Mouse (Mus musculus) liver, postnatal 0 days (tissue): ENCODE data around the gene Kif26b.

Experiments
- CTCF ChIP-seq: sonication (generic); IDR thresholded peaks from 2 replicates; pipeline ENCODE4 v1.5.1; 2016; ENCODE audit warnings: antibody characterized with exemption, low read depth
- EP300 ChIP-seq: IDR thresholded peaks from 2 replicates; pipeline ENCODE4 v1.6.1; 2016; ENCODE audit warnings: antibody characterized with exemption, low read depth, mild to moderate bottlenecking

GRCm38 (mm10) chr1:178895674-178896073 lies 366.7 kb downstream of the Kif26b start:
- no peak for TF ChIP-seq EP300
- no peak for TF ChIP-seq CTCF
